Mouse (Mus musculus) liver, adult 2 months (tissue): ENCODE results near the gene Bcl11a. TPM values are rescaled to one million over a fixed set of nuclear protein-coding genes. Genes with fewer than 3 reads are reported as not detected.

Experiments used
- DNase-seq: peaks from one replicate; pipeline ENCODE4 v3.0.0-alpha.2; 2011; ENCODE audit warnings: low read depth, low spot score; ENCODE audit errors: extremely low read depth
- H3K27ac ChIP-seq: fragments of 200-500 bp; replicated peaks from 2 replicates; pipeline ENCODE4 v1.5.1; 2012; ENCODE audit warnings: low read depth, mild to moderate bottlenecking, control low read depth, inconsistent platforms, low read length; ENCODE audit not compliant: insufficient read depth
- H3K27me3 ChIP-seq: fragments of 200-500 bp; 2 replicates; pipeline ENCODE4 v1.6.1; 2012; ENCODE audit warnings: mild to moderate bottlenecking, moderate library complexity, low read length, inconsistent platforms; ENCODE audit not compliant: control insufficient read depth, insufficient read depth
- H3K36me3 ChIP-seq: fragments of 200-500 bp; 2 replicates; pipeline ENCODE4 v1.6.1; 2012; ENCODE audit warnings: low read length, inconsistent platforms; ENCODE audit not compliant: control insufficient read depth, insufficient read depth
- H3K4me1 ChIP-seq: fragments of 200-500 bp; 2 replicates; pipeline ENCODE4 v1.6.1; 2011; ENCODE audit warnings: low read length; ENCODE audit not compliant: control insufficient read depth, insufficient read depth
- H3K4me3 ChIP-seq: fragments of 200-500 bp; 2 replicates; pipeline ENCODE4 v1.5.1; 2011; ENCODE audit warnings: low read depth, mild to moderate bottlenecking, control low read depth, low read length, moderate library complexity; ENCODE audit not compliant: insufficient read depth
- H3K79me2 ChIP-seq: fragments of 200-500 bp; 2 replicates; pipeline ENCODE4 v1.6.1; 2012; ENCODE audit warnings: inconsistent platforms, mild to moderate bottlenecking, low read length, moderate library complexity; ENCODE audit not compliant: control insufficient read depth, insufficient read depth
- H3K9ac ChIP-seq: fragments of 200-500 bp; 2 replicates; pipeline ENCODE4 v1.6.1; 2012; ENCODE audit warnings: low read depth, mild to moderate bottlenecking, control low read depth, inconsistent platforms, low read length
- CTCF ChIP-seq: fragments of 200-500 bp; IDR thresholded peaks from 2 replicates; pipeline ENCODE4 v1.5.1; 2011; ENCODE audit warnings: low read depth, low read length, control low read depth
- POLR2A ChIP-seq: fragments of 200-500 bp; IDR thresholded peaks from 2 replicates; pipeline ENCODE4 v1.6.1; 2011; ENCODE audit warnings: low read length, control low read depth; ENCODE audit not compliant: insufficient read depth; ENCODE audit errors: extremely low read depth
- WGBS: fragments of 180-500 bp; shearing (Covaris S2); methylation state at CpG from one replicate; pipeline ENCODE4 v1.1.7; 2018; 5-methylcytosine and 5-hydroxymethylcytosine counted together
- polyA plus RNA-seq: library from polyadenylated mRNA; depleted of rRNA; stranded (reverse); fragments of >200 nt; gene quantifications from 2 replicates; pipeline ENCODE4 v1.2.3, GENCODE M21; 2012
- total RNA-seq: library from RNA; depleted of rRNA; stranded (reverse); fragments of >200 nt; gene quantifications from 2 replicates; pipeline ENCODE4 v1.2.3, GENCODE M21; 2014

The Bcl11a gene
- total and polyA plus RNA-seq, 2 experiments, result 0.09 to 0.13 TPM

DNA sequence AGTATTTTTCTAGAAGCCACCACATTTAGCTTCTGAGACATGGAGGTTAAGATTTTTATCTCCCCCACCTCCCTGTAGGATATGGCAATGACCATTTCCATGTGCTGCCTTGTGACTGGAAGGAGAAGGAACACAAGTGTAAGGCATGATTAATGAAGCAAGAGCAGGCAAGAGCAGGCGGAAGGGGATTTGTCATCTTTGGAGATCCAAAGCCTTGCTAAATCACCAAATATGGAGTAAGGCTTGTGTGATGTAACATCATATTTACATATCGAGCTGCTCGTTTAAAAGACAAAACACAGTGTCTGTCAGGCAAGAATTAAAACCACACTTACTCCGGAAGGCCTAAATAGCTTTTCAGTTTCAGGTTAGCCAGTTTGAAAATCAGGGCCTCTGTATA is 9.2 kb downstream of the Bcl11a start:
- no peaks in the 10 kb centered on the region for H3K4me1 ChIP-seq
- H3K27ac ChIP-seq, result no peak overlapping the region
- H3K4me3 ChIP-seq, result no peak overlapping the region
- no peak overlapping the region for H3K9ac ChIP-seq
- H3K27me3 ChIP-seq, result 0 out of 2 replicates have a peak, but pooled peaks cover 2% of the 10 kb centered on the region
- no peak for DNase-seq
- no peak for TF ChIP-seq POLR2A
- no peak for TF ChIP-seq CTCF
- WGBS, result 63% methylated on average over 4 of the region's 4 CpGs
- no peaks in the 10 kb centered on the region for H3K36me3 ChIP-seq
- no peaks in the 10 kb centered on the region for H3K79me2 ChIP-seq

DNA sequence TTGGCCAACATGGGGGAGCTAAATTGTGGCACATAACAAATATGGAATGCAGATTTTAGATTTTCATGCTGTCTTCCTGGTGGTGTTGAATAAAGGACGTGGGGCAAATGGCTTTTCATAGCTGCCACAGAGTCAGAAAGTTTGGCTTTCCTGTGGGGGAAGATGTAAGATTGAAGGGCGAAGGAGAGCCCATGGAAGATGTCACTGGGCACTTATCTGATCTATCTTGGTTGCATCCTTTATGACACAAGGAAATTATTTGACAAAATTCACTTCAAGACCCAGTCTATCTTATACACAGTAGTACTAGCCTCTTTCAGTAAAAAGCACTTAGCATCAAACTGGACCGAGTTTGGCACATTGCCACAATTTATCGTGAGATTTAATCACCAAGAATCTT is 12.6 kb downstream of the Bcl11a start:
- H3K4me3 ChIP-seq, result no peak overlapping the region
- H3K27ac ChIP-seq, result no peak overlapping the region
- no peaks in the 10 kb centered on the region for H3K36me3 ChIP-seq
- TF ChIP-seq POLR2A, result no peak
- TF ChIP-seq CTCF, result no peak
- 0 out of 2 replicates have a peak, but pooled peaks cover 2% of the 10 kb centered on the region for H3K27me3 ChIP-seq
- DNase-seq, result no peak
- 80% methylated on average over 4 of the region's 4 CpGs for WGBS
- no peaks in the 10 kb centered on the region for H3K4me1 ChIP-seq
- no peaks in the 10 kb centered on the region for H3K79me2 ChIP-seq
- H3K9ac ChIP-seq, result no peak overlapping the region

DNA sequence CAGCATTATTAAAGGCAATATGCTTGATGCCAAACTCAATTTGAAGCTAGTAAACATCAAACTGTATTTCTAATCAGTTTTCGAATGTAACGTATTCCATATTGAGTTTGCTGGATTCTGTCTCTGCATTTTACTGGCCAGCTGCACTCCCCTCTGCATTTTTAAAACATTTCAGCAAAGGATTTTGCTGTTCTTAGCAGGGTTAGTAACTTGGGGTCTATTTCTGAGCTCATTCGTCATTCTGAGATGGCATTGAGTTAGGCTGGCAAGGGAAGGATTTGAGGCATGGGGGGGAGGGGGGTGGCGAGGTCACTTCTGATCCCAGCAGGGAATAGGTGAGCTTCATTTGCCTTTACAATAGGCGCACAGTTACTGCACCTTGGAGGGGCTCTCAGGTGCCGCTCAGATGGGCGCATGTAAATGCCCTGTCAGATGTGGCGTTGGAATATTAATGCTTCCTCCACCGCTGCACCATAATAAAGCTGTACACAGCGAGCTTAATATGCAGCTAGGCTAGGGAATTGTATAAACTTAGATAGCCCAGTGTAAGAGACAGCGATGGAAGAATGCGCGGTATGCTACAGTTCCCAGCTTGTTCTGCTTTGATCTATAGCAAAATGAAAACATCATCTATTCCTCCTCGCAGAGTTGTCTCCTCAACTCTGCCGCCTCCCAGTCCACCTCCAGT is 13.7 kb downstream of the Bcl11a start:
- Histone ChIP-seq H3K27me3 (no peaks in the 10 kb centered on the region), H3K79me2 (no peaks in the 10 kb centered on the region), H3K9ac (no peak overlapping the region), H3K27ac (no peak overlapping the region), H3K4me3 (no peak overlapping the region), H3K4me1 (no peaks in the 10 kb centered on the region), H3K36me3 (no peaks in the 10 kb centered on the region)
- DNase-seq, result no peak
- TF ChIP-seq POLR2A (no peak), CTCF (no peak)
- 46% methylated on average over 15 of the region's 15 CpGs for WGBS

DNA sequence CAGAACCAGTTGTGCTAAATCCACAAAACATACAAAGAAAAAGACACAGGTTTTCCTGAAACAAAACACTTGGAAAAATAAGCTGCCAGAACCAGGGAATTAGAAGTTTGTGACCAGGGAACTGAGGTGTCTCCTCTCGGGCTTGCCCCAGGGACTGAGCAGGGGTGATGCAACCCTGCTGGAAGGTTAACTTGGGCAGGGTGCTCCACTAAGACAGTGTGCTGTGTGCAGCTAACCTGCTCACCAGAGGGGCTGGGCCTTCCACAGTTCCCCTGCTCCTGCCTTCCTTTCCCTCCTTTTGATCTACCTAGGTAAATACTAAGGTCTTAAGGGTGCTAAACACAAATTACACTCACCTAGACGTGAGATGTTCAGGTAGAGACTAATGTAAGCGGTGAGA is 14.8 kb downstream of the Bcl11a start:
- Histone ChIP-seq H3K4me3 (no peak overlapping the region), H3K4me1 (no peaks in the 10 kb centered on the region), H3K27me3 (no peaks in the 10 kb centered on the region), H3K27ac (no peak overlapping the region), H3K79me2 (no peaks in the 10 kb centered on the region), H3K36me3 (no peaks in the 10 kb centered on the region), H3K9ac (no peak overlapping the region)
- no peak for DNase-seq
- no peak for TF ChIP-seq CTCF
- no peak for TF ChIP-seq POLR2A
- 45% methylated on average over 3 of the region's 3 CpGs for WGBS

DNA sequence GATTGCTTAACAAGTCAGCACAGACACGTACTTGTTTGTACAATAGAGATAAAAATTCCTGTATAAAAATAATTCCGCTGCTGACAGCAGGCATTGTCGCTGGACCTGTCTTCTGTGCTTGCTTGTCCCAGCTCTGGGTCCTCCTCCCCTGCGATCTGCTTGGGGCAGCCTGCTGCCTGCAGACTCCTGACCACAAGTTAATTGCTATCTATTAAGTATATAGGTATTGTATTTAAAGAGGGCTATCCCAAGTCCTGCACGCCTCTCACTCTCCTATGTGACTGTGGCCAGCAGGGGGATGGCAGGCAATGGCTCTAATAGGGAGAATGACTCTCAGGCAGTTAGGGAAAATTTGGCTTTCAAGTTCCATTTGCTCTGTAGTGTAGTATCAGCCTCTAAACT is 16.2 kb downstream of the Bcl11a start:
- Histone ChIP-seq H3K79me2 (no peaks in the 10 kb centered on the region), H3K27me3 (no peaks in the 10 kb centered on the region), H3K36me3 (no peaks in the 10 kb centered on the region), H3K4me1 (no peaks in the 10 kb centered on the region), H3K27ac (no peak overlapping the region), H3K9ac (no peak overlapping the region), H3K4me3 (no peak overlapping the region)
- WGBS, result 60% methylated on average over 5 of the region's 5 CpGs
- TF ChIP-seq CTCF (no peak), POLR2A (no peak)
- DNase-seq, result no peak

DNA sequence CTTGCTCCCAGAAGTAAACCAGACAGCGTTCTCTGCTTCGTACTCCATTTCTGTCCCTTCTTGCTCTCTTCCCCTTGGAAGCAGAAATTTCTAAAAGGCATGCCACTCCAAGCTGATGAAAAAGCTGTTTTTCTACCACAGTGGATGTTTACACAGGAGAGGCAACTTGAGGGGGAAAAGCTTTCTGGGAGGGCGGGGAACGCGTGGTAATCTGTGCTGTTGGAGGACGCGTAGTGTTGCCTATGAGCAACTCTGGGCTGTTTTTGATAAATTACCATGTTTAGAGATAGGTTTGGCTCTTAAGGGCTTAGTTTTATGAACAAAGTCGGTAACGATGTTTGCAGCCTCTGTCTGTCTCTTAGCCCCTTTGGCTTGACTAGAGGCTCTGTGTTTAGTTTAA is 17.4 kb downstream of the Bcl11a start:
- H3K27ac ChIP-seq, result no peak overlapping the region
- TF ChIP-seq CTCF (no peak), POLR2A (no peak)
- no peaks in the 10 kb centered on the region for H3K36me3 ChIP-seq
- DNase-seq, result no peak
- no peaks in the 10 kb centered on the region for H3K27me3 ChIP-seq
- no peaks in the 10 kb centered on the region for H3K79me2 ChIP-seq
- 42% methylated on average over 9 of the region's 9 CpGs for WGBS
- H3K4me3 ChIP-seq, result no peak overlapping the region
- H3K4me1 ChIP-seq, result no peaks in the 10 kb centered on the region
- H3K9ac ChIP-seq, result no peak overlapping the region
